Mouse (Mus musculus): ENCODE data around the gene Atpaf1.

Atpaf1 gene

DNA sequence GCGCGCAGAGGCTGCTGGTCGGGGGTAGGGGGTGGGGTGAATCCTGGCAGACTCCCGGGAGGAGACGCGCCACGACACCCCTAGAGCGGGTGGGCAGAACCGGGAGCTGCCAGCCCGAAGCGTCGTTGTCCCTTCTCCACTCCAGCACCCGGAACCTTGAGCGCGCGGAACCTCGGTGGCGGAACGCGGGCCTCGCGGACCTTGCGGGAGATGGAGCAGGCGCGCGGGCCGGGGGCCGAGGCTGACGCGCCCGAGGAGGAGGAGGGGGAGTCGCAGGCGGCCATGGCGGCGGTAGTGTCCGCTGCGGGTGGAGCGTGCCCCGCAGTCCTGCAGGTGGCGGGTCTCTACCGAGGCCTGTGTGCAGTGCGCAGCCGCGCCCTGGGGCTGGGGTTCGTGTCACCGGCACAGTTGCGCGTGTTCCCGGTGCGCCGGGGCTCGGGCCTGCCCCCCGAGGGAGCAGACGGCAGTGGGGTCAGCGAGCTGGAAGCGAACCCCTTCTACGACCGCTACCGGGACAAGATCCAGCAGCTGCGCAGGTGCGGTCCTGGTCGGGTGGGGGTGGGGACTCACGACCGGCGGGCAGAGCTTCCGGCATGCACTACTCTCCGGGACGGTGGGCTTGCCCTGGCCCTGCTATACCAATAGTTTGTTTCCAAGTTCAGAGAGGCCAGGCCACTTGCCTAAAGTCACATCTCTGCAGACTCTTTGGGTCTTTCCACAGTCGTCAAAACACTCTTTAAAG lies at the start of gene Atpaf1:
TSS of gene Atpaf1 (plus strand) at position 44 of the 742 bp plus-strand sequence.
- in situ Hi-C loops (cut with MboI; ENCODE audit: unreplicated experiment in 2 of 2): loop anchor here in 1 of 2 experiments (5.0 kb wide), 2 partner anchors 38 to 42 kb away; partner anchors contain the start of gene Mob3c

DNA sequence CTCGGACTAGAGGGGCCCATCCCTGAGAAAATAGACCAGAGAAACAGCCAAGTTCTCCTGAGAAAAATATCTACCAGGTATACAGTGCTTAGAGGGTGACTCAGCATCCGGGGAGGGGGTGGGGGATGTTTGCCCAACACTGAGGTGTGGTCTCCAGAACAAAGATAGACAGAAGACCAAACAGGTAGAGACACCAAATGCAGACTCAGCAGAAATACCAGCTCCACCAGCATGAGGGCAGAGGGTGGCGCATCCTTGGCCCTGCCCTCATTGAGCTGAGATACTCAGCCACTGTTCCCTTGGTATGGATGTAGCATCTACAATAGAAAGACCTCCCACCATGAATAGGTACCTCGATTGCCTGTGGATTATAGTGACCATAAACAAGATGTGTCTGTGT lies 49.7 kb upstream of the Atpaf1 start:
- in situ Hi-C loops (cut with MboI; ENCODE audit: unreplicated experiment in 2 of 2): loop anchor here (5.0 to 25.0 kb wide), 5 partner anchors 90 to 330 kb away; partner anchors contain the start of genes Mob3c (in 1 of the 2) and Nsun4 (in 1 of the 2)

DNA sequence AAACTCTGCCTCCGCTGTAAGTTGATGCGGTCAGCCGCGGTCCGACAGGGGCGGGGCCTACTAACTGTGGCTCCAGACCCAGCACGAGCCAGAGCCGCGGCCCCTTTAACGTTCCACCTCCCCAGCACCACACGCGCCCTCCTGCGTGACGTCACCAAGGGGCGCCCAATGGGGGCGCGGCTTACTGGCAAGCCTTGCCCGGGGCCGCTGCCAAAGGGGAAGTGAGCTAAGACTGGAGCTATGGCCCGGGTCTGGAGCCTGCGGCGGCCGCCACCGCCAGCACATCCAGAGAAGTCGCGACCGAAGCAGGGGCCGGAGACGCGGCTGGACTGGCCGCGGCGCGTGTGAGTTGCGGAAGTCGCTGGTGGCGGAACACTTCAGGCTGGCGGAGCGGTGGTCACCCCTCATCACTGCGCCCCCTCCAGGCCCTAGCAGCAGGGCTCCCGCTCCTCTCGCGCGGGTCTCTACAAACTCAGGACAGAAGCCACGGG lies 47.0 kb upstream of the Atpaf1 start, which contains the start of gene Efcab14:
TSS of gene Efcab14 (plus strand) at position 194 of the 491 bp plus-strand sequence.
- in situ Hi-C loops (cut with MboI; ENCODE audit: unreplicated experiment in 2 of 2): loop anchor here (10.0 to 25.0 kb wide), 3 partner anchors 87 to 327 kb away; partner anchors contain the start of genes Mob3c (in 1 of the 2) and Nsun4 (in 1 of the 2)

DNA sequence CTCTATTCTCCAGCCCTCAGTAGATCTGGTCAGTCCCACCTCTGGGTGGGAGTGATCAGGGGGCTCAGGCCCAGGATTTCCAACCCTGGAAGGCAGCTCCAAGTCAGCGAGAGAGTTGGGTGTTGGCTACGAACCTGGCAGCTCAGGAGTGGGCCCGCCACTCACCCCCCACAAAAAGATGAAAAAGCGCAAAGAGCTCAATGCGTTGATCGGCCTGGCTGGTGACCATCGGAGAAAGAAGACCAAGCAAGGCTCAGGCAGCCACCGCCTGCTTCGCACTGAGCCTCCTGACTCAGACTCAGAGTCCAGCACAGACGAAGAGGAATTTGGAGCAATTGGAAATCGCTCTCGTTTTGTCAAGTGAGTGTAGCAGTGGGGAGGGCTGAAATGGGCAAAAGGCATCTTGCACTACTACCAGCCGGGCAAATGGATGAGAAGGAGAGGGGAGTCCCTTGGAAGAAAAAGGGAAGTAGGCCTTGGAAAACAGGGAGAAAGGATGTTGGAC lies 46.1 kb upstream of the Atpaf1 start:
- in situ Hi-C loops (cut with MboI; ENCODE audit: unreplicated experiment in 2 of 2): loop anchor here (10.0 to 25.0 kb wide), 3 partner anchors 86 to 326 kb away; partner anchors contain the start of genes Mob3c (in 1 of the 2) and Nsun4 (in 1 of the 2)

DNA sequence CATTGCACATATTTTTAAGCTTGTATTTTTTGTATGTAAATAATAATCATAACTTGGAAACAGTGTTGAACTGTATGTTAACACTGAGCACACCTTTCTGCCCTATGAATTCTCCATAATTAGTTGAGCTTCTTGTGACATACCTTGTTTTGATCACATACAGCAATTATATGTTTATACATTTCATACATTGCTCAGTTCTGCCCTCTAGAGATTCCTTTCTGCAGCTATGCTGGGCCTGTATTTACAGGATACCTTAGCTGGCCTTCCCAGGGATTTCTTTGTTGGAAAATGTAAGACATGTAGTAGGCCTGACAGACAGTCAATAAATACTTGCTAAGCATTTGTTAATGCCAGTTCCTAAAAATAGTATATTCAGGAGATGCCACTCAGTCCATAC lies 42.0 kb upstream of the Atpaf1 start:
- in situ Hi-C loops (cut with MboI; ENCODE audit: unreplicated experiment in 2 of 2): loop anchor here (5.0 to 25.0 kb wide), 3 partner anchors 115 to 320 kb away; partner anchors contain the start of gene Nsun4 (in 1 of the 2)

DNA sequence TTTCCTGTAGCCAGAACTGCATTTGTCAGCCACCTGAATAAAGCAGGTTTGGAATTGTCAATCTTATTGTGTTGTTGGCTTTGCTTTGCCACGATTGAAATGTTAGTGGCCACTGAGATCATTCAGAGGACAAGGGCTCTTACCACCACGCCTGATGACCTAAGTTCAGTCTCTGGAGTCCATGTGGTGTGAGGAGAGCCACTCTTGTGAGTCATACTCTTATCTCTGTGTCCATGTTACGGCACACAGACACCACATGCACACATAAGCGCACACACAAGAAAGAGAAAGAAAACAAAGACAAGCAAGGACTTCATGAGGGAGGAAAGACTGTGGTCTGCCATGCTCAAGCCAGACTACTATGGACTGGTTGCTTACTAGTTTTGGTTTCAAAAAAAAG lies 41.5 kb upstream of the Atpaf1 start:
- in situ Hi-C loops (cut with MboI; ENCODE audit: unreplicated experiment in 2 of 2): loop anchor here (5.0 to 25.0 kb wide), 3 partner anchors 114 to 319 kb away; partner anchors contain the start of gene Nsun4 (in 1 of the 2)

DNA sequence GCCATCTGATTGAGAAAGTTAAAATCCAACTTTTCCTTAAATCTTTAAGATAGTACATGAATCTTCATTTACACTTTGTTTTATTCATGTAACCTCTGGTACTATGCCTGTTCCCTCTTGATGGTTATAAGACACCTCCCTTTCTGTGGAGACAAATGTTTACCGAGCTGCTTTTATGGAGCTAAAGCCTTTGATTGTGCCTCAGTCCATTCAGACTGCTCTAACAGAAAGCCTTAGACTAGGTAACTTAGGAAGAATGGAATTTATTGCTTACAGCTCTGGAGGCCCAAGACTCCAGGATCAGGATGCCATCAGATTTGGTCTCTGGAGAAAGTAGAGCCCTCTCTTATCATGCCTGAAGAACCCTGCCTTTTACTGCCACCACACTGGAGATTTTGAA lies 36.4 kb upstream of the Atpaf1 start:
- in situ Hi-C loops (cut with MboI; ENCODE audit: unreplicated experiment in 2 of 2): loop anchor here (5.0 to 25.0 kb wide), 2 partner anchors 34 to 314 kb away; partner anchors contain the start of genes Atpaf1 (in 1 of the 2), Nsun4 (in 1 of the 2) and Tex38 (in 1 of the 2)

DNA sequence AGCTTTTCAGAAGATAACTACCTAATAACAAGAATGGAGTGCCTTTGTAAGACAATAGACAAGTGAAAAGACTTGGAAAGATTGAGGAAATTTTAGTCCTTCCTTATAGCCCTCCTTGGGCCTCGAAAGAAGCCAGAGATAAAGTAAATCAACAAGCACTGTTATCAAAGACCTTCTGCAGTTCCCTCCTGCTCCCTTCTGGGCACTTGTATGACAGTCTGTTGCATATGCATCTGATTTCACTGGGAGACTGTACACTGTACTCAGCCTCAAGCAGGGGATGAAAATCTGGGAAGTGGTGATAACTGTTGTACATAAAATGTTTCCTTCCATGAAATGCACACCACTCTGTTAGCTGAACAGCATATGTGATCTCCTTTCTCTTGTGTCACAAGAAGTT lies 35.3 kb upstream of the Atpaf1 start:
- in situ Hi-C loops (cut with MboI; ENCODE audit: unreplicated experiment in 2 of 2): loop anchor here (5.0 to 25.0 kb wide), 2 partner anchors 33 to 313 kb away; partner anchors contain the start of genes Atpaf1 (in 1 of the 2), Nsun4 (in 1 of the 2) and Tex38 (in 1 of the 2)

DNA sequence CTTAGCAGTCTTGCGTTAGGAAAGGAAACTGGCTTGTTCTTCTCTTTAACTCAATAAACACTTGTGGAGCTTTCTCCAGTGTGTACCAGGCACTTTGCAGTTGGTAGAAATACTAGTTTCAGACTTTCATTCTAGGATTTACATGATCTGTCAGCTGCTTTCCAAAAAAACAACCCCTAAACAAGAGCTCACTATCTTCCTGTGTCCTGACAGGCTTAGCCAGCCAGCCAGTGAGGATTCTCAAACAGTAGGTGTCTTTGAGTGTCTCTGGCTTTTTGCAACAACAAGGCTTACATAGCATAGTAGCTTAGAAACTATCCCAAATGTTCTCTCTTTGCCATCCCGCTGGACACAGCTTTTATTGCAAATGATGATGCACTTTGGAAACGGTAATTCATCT lies 30.5 kb upstream of the Atpaf1 start:
- in situ Hi-C loops (cut with MboI; ENCODE audit: unreplicated experiment in 2 of 2): no loop called here

DNA sequence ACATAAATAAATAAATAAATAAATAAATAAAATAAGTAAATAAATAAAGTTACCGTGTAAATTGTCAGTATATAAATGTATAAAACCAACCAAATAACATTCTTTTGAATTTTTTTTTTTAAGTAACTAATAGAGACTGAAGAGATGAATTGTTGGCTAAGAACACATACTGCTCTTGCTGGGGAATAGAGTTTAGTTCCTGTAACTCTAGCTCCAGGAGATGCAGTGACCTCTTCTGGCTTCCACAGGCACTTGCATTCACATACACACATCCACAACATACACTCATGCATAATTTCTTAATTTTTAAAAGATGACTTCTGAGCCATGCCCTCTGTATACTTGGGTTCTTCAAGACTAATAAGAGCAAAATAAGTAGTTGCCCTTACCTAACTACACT lies 29.8 kb upstream of the Atpaf1 start:
- in situ Hi-C loops (cut with MboI; ENCODE audit: unreplicated experiment in 2 of 2): no loop called here

DNA sequence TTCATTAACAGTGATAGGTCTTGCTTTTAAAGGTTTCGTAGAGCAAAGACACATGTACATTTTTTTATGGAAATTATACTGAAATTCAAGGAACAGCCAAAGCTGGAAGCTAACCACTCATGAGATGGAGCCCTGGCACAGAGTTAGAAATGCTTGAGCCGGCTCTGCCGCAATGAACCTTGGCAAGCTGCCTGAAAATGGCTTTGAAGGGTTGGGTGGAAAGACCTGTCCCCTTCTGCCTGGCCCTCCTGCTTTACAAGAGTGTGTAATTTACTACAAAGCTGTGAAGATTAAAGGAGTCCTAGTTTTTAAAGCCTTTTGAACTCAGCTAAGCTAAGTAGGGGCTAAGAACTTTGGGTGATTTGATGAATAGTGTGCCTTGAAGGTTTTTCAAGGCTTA lies 23.4 kb upstream of the Atpaf1 start:
- in situ Hi-C loops (cut with MboI; ENCODE audit: unreplicated experiment in 2 of 2): no loop called here

DNA sequence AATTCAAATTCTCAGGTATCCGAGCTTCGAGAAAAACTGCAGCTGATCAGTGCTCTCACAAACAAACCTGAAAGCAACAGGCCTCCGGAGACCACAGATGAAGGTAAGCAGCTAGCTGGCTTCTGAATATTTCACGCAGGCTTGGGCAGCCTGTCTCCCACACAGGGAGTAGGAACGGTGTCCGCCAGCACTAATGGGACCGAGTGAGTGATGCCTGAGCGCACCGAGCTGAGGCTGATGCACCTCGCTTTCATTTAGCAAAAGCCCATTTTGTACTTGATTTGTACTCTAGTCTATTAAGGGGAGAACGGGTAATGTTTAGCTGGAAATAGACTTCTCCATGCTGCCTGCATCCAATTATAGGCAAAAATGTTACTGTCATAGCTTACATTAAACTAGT lies 20.0 kb upstream of the Atpaf1 start:
- in situ Hi-C loops (cut with MboI; ENCODE audit: unreplicated experiment in 2 of 2): no loop called here

DNA sequence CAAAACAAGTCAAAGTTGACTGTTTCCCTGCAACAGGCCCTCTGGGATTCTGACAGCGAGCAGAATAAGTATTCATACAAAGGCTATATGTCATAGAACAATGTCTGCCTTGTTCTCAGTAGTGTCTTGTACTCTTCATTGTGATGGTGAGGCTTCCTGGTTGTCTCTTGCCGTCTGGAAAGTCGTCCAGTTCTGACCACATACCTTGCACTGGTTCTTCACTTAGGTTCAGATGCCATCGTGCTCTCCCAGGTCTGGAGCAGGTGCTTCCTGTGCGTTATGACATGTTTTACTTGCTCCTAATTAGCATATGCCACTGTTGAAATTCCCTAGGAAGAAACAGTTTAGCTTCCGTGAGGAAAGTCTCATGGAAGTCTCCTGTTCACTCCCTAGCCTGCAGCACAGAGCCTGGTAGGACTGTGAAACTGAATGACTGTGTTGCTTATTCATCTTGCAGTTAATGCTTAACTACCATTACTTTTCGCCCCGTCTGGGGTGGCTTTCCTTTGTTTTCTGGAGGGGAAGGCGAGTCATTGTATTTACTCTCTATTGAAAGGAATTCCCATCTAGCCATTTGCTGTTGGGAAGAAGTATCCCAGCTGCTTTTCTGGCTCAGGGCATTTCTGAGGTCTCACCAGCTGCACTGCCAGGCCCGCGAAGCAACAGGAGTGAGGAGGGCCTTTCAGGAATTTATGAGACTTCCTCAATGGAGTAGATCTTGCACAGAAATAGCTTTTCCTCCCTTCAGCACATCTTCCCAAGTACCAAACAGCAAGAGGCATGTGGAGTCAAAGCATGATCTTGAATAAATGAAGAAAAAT lies 16.8 kb upstream of the Atpaf1 start:
- in situ Hi-C loops (cut with MboI; ENCODE audit: unreplicated experiment in 2 of 2): no loop called here

DNA sequence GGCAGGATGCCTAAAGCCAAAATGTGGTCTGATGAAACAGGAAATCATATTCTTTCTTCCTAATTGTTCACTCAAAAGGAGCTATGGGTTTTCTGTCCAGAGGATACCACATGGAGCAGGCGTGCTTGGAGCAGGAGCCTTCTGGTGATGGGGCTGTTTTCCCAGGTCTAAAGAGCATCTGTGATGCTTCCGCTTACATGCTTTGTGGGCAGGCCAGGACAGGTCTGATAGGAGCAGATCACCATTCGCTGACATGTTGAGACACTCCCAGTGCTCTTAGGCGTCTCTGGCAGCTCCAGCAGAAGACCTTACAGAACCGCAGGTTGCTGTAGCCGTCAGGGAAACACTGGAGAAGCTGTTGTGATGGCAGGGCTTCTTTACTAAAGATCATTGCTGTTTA lies 9.6 kb upstream of the Atpaf1 start:
- in situ Hi-C loops (cut with MboI; ENCODE audit: unreplicated experiment in 2 of 2): no loop called here

DNA sequence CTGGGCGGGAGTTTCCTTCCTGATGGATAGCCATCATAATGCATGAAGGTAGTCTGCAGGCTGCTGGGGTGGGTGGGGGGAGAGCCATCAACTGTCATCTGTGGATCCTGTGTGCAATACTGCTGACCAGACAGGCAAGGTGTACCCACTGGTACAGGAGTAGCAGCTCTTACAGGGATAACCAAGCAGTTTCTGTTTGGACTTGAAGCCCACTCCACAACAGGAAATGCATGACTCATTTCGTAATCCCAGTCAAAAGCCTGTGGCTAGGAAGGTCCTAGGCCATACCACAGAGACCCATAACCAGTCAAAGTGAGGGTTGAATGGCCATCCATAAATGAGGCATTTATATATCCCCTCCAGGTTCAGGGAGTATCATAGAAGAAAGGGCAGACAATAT lies 7.0 kb upstream of the Atpaf1 start:
- in situ Hi-C loops (cut with MboI; ENCODE audit: unreplicated experiment in 2 of 2): no loop called here

DNA sequence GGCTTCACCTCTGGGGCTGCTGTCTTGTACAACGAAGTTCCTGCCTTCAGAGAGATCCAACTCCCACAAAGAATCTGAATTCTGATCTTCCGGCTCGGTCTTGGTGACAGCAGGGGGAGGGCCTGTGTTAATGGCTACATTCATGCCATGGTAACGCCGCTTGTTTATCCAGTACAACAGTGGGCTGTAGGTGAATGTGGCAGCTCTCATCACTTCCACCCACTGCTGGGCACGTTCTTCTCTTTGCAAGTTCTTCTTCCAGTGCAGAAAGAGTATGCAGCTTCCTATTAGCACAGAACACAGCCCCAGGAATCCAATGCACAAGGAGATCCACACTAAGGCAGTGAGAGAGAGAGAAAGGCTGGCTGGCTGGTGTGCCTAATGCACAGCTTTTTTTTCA lies 4.3 kb upstream of the Atpaf1 start:
- in situ Hi-C loops (cut with MboI; ENCODE audit: unreplicated experiment in 2 of 2): loop anchor here in 1 of 2 experiments (5.0 kb wide), 1 partner anchor 33 kb away; no protein-coding TSS in a partner anchor

DNA sequence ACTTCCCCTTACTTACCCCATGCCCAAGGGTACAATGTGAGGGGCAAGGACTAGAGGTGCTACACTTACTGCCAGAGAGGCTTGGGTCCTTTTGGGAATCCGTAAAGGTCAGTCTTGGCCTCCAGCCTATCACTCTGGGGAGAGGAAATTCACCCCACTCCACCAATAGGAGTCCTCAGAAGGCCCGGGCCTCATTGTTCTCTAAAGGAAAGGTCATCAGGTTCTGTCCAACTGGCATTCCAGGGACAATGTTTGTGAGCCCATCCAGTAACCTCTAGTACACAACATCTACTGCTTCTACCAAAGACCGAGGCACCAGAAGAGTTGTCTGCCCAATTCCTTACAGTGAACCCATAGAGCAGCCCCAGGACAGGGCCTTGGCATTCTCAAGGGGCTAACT lies 3.7 kb upstream of the Atpaf1 start, which contains the start of gene Tex38:
TSS of gene Tex38 (minus strand) at position 101 of the 400 bp plus-strand sequence.
- in situ Hi-C loops (cut with MboI; ENCODE audit: unreplicated experiment in 2 of 2): loop anchor here in 1 of 2 experiments (5.0 kb wide), 1 partner anchor 34 kb away; no protein-coding TSS in a partner anchor

DNA sequence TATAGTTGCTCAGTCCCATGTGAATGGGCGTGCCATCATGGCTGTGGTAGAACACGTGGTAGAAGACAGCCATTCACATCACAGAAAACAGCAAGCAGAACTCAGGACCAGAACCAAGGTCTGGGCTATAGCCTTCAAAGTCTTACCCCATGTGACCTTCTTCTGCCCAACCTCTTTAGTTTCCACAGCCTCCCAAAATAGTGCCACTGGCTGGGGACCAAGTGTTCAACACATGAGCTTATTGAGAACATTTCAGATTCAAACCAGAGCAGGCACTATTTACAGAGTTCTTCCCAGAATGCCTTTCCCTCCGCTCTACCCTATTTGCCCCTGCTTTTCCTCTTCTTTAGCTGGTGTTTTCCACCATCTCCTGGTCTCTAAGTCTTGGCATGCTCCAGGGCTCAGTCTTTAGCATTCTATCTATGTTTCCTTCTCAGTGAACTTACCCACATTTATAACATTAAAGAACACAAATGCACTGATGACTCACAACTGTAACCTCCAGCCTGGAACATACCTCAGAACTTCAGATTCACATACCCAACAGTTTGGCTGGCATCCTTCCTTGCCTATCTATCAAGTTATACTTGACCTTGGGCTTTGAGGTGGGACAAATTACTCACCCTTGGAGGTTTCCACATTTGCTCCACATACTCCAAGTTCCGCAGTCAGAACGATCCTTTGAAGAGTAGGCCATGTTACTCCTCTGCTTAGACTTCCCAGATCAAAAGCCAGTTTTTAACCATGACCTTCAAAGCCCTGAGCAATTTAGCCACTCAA lies 2.4 kb upstream of the Atpaf1 start:
- in situ Hi-C loops (cut with MboI; ENCODE audit: unreplicated experiment in 2 of 2): loop anchor here in 1 of 2 experiments (5.0 kb wide), 1 partner anchor 35 kb away; no protein-coding TSS in a partner anchor

DNA sequence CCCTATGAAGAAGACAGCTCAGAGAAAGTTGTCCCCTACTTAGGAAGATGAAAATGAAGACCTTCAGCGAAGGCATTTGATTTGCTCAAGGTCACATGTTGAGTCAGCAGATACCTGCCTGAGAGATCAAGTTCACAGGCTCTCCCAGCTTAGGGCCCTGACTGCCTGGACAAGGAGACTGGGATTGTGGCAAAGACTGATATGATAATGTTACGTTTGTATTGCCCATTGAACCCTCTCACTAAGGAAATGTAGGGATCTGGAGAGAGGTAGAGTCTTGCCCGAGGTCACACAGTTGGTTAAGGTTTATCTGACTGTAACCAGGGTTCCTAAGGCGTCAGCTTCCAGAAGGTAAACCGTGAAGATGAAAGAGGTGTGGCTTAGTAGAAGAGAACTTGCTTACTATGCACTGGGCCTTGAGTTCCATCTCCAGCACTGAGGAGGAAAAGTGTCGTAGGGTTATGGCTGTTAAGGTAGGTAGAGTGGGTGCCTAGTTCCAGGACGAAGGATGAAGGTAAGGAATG lies 961 bp downstream of the Atpaf1 start:
- in situ Hi-C loops (cut with MboI; ENCODE audit: unreplicated experiment in 2 of 2): loop anchor here in 1 of 2 experiments (5.0 kb wide), 1 partner anchor 42 kb away; the partner anchor contains the start of gene Mob3c

Measured in v-Abl transformed pro-B cells (cell line).